In the genomic region with DNA sequence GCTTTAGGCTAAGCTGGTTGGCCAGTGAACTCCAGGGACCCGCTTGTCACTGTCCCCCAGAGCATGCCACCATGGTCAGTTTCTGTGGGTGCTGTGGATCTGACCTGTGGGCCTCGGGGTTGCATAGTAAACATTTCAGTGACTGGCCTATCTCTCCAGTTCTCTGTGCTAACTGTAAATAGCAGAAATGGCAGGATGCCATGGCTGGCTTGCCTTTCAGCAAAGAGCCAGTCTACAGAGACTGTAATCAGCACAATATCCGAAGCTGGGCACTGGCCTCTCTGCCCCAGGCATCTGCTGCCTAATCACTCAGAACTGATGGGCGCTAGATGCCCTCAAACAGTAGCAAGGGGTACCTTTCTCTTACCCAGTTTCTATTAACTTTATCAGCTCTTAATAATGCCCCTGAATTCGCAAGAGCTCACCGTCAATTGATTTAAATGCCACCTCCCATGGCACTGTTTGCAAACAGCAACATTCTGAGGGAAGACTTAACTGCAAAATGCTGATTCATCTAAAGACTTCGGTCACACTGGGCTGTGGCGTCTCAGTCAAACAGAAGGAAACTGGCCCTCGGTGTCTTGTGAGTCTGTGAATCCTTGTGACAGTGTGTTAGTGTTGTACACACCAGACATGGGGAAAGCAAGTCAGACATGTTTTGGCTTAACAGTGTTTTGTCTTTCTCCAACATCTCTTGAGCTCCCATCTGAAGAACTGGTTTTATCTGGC, we compare ENCODE assay signal across 9 mouse cellular contexts. TPM values are rescaled to one million over a fixed set of nuclear protein-coding genes. Genes with fewer than 3 reads are reported as not detected.
DNase-seq lines count a peak whose midpoint lies in the region; TF ChIP-seq lines count a peak whose summit lies in the region.
"Had no signal": no experiment of that assay in that cellular context is flagged by ENCODE, and none has a peak within 500 bp of the region (broad histone marks: within the 10 kb centered on the region; RNA-seq: fewer than 3 reads in every experiment).

No protein-coding gene starts in this region.

- 0 out of 2 replicates have a peak overlapping the region, but pooled peaks have one; percentile 15 for H3K27ac ChIP-seq in layer of hippocampus, adult 2 months

- DNase-seq in cerebellum, adult 8-10 months: peak; percentile 16
- DNase-seq in cerebellum, adult 11 months: no peak
- no peak for DNase-seq in layer of hippocampus, adult 2 months (ENCODE audit: low spot score in 2 of 2)
- DNase-seq in layer of hippocampus, adult 9-11 months: no peak
- peak; percentile 81 for DNase-seq in adipocyte (ENCODE audit: low spot score)
- peak; percentile 76 for DNase-seq in kidney, postnatal 14 days
- no peak for DNase-seq in left cerebral cortex, adult 8-10 months (ENCODE audit: low spot score in 2 of 2)
- DNase-seq in frontal cortex, postnatal 14 days (ENCODE audit: low spot score in 2 of 2): no peak
- DNase-seq: adrenal gland, postnatal 25 days had no signal

- no peak overlapping the region for H3K4me3 ChIP-seq in layer of hippocampus, adult 2 months

- no peak for TF ChIP-seq CTCF in layer of hippocampus, adult 2 months (conservative IDR thresholded peaks at IDR 0.05)

RNA-seq across cellular contexts. Expression of gene Zfp326, which starts 59.0 kb away (rescaled TPM):
- 10 to 100 TPM; 37.7 to 37.9 TPM for total RNA-seq in layer of hippocampus, adult 2 months (2021)
- total RNA-seq in left cerebral cortex, adult 8-10 months (2022): 10 to 100 TPM; 23.4 to 31.5 (median 29.7) TPM

Comparison
In these comparisons a context has a peak if more than half of its experiments do, and no peak if none do; other contexts are left out.
1. DNase-seq: peak in cerebellum, adult 8-10 months (single experiment), adipocyte (single experiment) and kidney, postnatal 14 days (single experiment); none in cerebellum, adult 11 months (single experiment), layer of hippocampus, adult 2 months (0 of 2), layer of hippocampus, adult 9-11 months (single experiment), left cerebral cortex, adult 8-10 months (0 of 2) and frontal cortex, postnatal 14 days (0 of 2).